Mouse (Mus musculus) thymus, postnatal 14 days (tissue): Measurements from ENCODE around the gene Tm9sf4.

Experiments used
- DNase-seq: peaks from one replicate; pipeline ENCODE4 v3.0.0; 2021

The Tm9sf4 gene

GRCm38 (mm10) chr2:153217826-153218340, 56.8 kb downstream of the Tm9sf4 start:
- no peak for DNase-seq

GRCm38 (mm10) chr2:153218516-153218915, 57.4 kb downstream of the Tm9sf4 start:
- no peak for DNase-seq

GRCm38 (mm10) chr2:153221620-153222019, 60.5 kb downstream of the Tm9sf4 start:
- no peak for DNase-seq

GRCm38 (mm10) chr2:153222130-153222529, 61.0 kb downstream of the Tm9sf4 start:
- DNase-seq: no peak

- no peak for DNase-seq
Measured at GRCm38 (mm10) chr2:153222566-153222965, 61.5 kb downstream of the Tm9sf4 start.

GRCm38 (mm10) chr2:153224946-153225594, 64.0 kb downstream of the Tm9sf4 start, which contains the start of gene Tspyl3:
Gene Tspyl3, minus strand, starts transcription at chr2:153225441.
- peak; percentile 85 for DNase-seq

- DNase-seq: no peak
Measured at GRCm38 (mm10) chr2:153225595-153225953, 64.5 kb downstream of the Tm9sf4 start.

GRCm38 (mm10) chr2:153227959-153228358, 66.9 kb downstream of the Tm9sf4 start:
- no peak for DNase-seq

- DNase-seq: no peak
Measured at GRCm38 (mm10) chr2:153228523-153228922, 67.4 kb downstream of the Tm9sf4 start.

- no peak for DNase-seq
Measured at GRCm38 (mm10) chr2:153237193-153237592, 76.1 kb downstream of the Tm9sf4 start.

GRCm38 (mm10) chr2:153237891-153238290, 76.8 kb downstream of the Tm9sf4 start:
- DNase-seq: no peak

GRCm38 (mm10) chr2:153238406-153238805, 77.3 kb downstream of the Tm9sf4 start:
- no peak for DNase-seq

GRCm38 (mm10) chr2:153239021-153239859, 78.1 kb downstream of the Tm9sf4 start:
- no peak for DNase-seq

GRCm38 (mm10) chr2:153239860-153240480, 78.9 kb downstream of the Tm9sf4 start:
- peak; percentile 20 for DNase-seq

GRCm38 (mm10) chr2:153240701-153241235, 79.7 kb downstream of the Tm9sf4 start:
- peak; percentile 68 for DNase-seq

GRCm38 (mm10) chr2:153241250-153242014, 80.3 kb downstream of the Tm9sf4 start, which contains the start of the genes Plagl2 and Pofut1:
Gene Plagl2, minus strand, starts transcription at chr2:153241426.
Gene Pofut1, plus strand, starts transcription at chr2:153241533.
- DNase-seq: peak; percentile 96

GRCm38 (mm10) chr2:153242156-153242555, 81.1 kb downstream of the Tm9sf4 start:
- no peak for DNase-seq

GRCm38 (mm10) chr2:153249751-153250150, 88.6 kb downstream of the Tm9sf4 start:
- DNase-seq: no peak

- no peak for DNase-seq
Measured at GRCm38 (mm10) chr2:153256604-153257003, 95.5 kb downstream of the Tm9sf4 start.

GRCm38 (mm10) chr2:153259030-153259863, 98.1 kb downstream of the Tm9sf4 start:
- peak; percentile 50 for DNase-seq
